Mouse (Mus musculus) kidney, embryonic 14.5 days (tissue): ENCODE results near the gene Prss22. TPM values are rescaled to one million over a fixed set of nuclear protein-coding genes. Genes with fewer than 3 reads are reported as not detected.

Experiments used
- ATAC-seq: fragments of 200-750 bp; cut with Nextera tagmentation; 2 replicates; pipeline ENCODE4 v1.8.0; 2017; ENCODE audit warnings: moderate number of reproducible peaks, mild to moderate bottlenecking, moderate TSS enrichment, moderate library complexity; ENCODE audit not compliant: low FRiP score, low TSS enrichment
- H3K27ac ChIP-seq: fragments of 300-500 bp; sonication (generic); 2 replicates; pipeline ENCODE4 v1.5.1; 2014; ENCODE audit warnings: low read depth, mild to moderate bottlenecking, low read length, moderate library complexity, mixed read lengths
- H3K27me3 ChIP-seq: fragments of 300-500 bp; sonication (generic); 2 replicates; pipeline ENCODE4 v1.6.1; 2014; ENCODE audit warnings: mild to moderate bottlenecking, low read length; ENCODE audit not compliant: control insufficient read depth, insufficient read depth
- H3K36me3 ChIP-seq: fragments of 300-500 bp; sonication (generic); 2 replicates; pipeline ENCODE4 v1.6.1; 2014; ENCODE audit warnings: low read length, mixed read lengths; ENCODE audit not compliant: control insufficient read depth, insufficient read depth
- H3K4me1 ChIP-seq: fragments of 300-500 bp; sonication (generic); 2 replicates; pipeline ENCODE4 v1.6.1; 2014; ENCODE audit warnings: low read length, mixed read lengths; ENCODE audit not compliant: control insufficient read depth, insufficient read depth
- H3K4me2 ChIP-seq: fragments of 300-500 bp; sonication (generic); replicated peaks from 2 replicates; pipeline ENCODE4 v1.6.1; 2014; ENCODE audit warnings: low read depth, mild to moderate bottlenecking, low read length
- H3K4me3 ChIP-seq: fragments of 300-500 bp; sonication (generic); 2 replicates; pipeline ENCODE4 v1.5.1; 2014; ENCODE audit warnings: mild to moderate bottlenecking, low read length
- H3K9ac ChIP-seq: fragments of 300-500 bp; sonication (generic); 2 replicates; pipeline ENCODE4 v1.6.1; 2014; ENCODE audit warnings: low read depth, mild to moderate bottlenecking, low read length, moderate library complexity
- H3K9me3 ChIP-seq: fragments of 300-500 bp; sonication (generic); 2 replicates; pipeline ENCODE4 v1.6.1; 2016; ENCODE audit warnings: low read length; ENCODE audit not compliant: control insufficient read depth
- whole genome bisulfite sequencing: fragments of 180-500 bp; shearing (Covaris S2); extraction: QIAGEN DNeasy Blood & Tissue Kit; methylation state at CpG from one replicate; pipeline ENCODE4 v1.1.7; 2014; 5-methylcytosine and 5-hydroxymethylcytosine counted together
- polyA plus RNA-seq: library from polyadenylated mRNA; unstranded; fragments of >200 nt; fragmentation: Nextera tagmentation; extraction: Ambion mirVana; gene quantifications from 2 replicates; pipeline ENCODE4 v1.2.1, GENCODE M21; 2014

Prss22 gene
- polyA plus RNA-seq, 1 experiment from 2014 or later = 0.91 TPM

DNA sequence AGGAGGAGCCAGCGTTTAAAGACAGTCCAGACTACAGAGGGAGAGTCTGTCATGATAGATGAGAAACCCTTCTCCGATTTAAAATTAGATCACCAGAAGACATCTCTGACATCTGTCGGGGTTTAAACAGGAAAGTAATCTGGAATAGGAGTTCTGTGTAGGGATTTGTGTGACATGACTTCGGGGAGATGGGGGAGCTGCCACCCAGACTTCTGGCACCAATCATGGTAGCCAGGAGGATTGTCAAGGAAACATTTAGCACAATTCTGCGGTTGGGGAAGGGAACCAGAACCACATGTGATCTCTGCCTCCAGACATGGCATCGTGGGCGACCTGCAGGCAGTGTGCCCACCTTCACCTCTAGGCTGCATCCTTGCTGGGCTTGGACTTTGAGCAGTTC is 31.6 kb upstream of the Prss22 start:
- Histone ChIP-seq H3K4me3 (no peak overlapping the region), H3K36me3 (no peaks in the 10 kb centered on the region), H3K27ac (no peak overlapping the region), H3K27me3 (no peaks in the 10 kb centered on the region), H3K9ac (no peak overlapping the region), H3K4me1 (no peaks in the 10 kb centered on the region), H3K9me3 (no peaks in the 10 kb centered on the region), H3K4me2 (no peak overlapping the region)
- WGBS = 82% methylated on average over 7 of the region's 7 CpGs
- ATAC-seq = no peak

DNA sequence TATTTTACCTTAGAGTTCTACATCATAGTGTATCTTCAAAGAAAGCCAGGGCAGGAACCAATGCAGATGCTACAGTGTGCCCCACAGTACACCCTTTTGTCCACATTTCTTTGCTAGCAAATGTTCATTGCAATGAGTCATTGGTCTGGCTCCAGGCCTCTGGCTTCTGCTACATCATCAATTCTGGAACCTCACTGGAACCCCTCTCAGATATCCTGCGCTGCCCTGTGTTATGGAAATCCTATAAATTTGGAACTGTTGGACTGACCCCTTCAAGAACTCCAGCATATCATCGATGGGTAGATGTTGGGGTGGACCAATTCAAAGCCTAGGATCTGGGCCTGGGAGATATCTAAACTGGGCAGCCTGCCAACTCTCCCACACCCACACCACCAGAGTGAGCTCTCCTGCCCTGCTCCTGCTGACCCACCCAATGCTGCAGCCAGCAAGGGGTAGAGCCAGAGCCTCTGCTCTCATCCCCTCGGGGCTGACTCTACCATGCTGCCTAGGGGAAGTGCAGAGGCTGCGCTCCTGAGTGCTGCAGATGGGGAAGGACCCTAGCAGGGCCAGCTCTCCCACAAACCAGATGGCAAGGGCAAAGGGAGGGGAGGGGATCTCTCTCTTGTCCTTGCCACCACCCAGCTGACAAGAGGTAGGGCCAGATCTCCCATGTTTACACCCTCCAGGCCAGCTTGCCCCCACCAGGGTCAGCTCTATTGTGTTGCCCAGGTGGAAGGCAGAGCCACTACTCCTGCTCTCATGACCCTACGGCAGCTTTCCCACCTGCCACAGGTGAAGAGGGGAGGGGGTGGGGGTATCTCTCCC is 23.7 kb upstream of the Prss22 start:
- Histone ChIP-seq H3K9ac (no peak overlapping the region), H3K4me3 (no peak overlapping the region), H3K4me1 (no peaks in the 10 kb centered on the region), H3K36me3 (no peaks in the 10 kb centered on the region), H3K27me3 (no peaks in the 10 kb centered on the region), H3K9me3 (no peaks in the 10 kb centered on the region), H3K4me2 (no peak overlapping the region), H3K27ac (no peak overlapping the region)
- WGBS = 66% methylated on average over 5 of the region's 5 CpGs
- no peak for ATAC-seq

DNA sequence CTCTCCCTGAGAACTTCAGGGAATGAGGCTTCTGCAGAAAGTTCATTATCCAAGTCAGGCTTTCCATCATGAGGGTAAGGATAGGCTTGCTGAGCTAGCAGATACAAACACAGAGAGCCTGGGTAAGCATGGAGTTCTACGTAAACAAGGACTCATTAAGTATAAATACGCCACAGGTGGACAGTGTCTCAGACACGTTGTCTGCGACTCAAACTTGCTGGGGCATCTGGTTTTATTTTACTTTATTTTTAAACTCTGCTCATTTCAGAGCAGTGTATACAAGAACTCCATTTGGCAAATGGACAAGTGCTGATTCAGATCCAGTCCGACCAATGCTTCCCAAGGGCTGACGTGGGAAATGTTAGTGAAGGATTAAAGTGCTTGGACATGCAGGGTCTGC is 22.8 kb upstream of the Prss22 start:
- Histone ChIP-seq H3K27ac (no peak overlapping the region), H3K4me1 (no peaks in the 10 kb centered on the region), H3K9ac (no peak overlapping the region), H3K4me3 (no peak overlapping the region), H3K9me3 (no peaks in the 10 kb centered on the region), H3K27me3 (no peaks in the 10 kb centered on the region), H3K36me3 (no peaks in the 10 kb centered on the region), H3K4me2 (no peak overlapping the region)
- ATAC-seq = no peak
- 81% methylated on average over 6 of the region's 6 CpGs for WGBS

DNA sequence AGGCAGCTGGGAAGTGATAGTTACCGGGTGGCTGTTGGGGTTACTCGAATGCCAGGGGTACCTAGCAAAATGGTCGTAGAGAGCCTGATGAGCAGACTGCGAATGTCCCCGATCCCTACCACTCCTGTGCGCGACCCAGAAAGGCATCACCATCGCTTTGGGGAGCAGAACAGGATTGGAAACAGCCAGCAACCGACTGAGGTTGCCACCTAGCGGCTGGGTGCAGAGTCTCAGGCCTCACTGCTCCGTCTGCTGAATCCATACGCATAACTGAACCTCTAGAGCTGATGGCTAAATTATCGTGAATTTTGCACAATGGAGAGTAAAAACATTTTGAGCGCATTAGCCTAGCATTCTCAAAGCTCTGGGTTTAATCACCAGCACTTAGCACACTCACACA is 17.8 kb upstream of the Prss22 start:
- WGBS = 30% methylated on average over 14 of the region's 14 CpGs
- no peak overlapping the region for H3K9ac ChIP-seq
- no peaks in the 10 kb centered on the region for H3K4me1 ChIP-seq
- no peak for ATAC-seq
- no peak overlapping the region for H3K4me2 ChIP-seq
- no peaks in the 10 kb centered on the region for H3K27me3 ChIP-seq
- H3K36me3 ChIP-seq = no peaks in the 10 kb centered on the region
- no peak overlapping the region for H3K27ac ChIP-seq
- no peaks in the 10 kb centered on the region for H3K9me3 ChIP-seq
- H3K4me3 ChIP-seq = no peak overlapping the region

DNA sequence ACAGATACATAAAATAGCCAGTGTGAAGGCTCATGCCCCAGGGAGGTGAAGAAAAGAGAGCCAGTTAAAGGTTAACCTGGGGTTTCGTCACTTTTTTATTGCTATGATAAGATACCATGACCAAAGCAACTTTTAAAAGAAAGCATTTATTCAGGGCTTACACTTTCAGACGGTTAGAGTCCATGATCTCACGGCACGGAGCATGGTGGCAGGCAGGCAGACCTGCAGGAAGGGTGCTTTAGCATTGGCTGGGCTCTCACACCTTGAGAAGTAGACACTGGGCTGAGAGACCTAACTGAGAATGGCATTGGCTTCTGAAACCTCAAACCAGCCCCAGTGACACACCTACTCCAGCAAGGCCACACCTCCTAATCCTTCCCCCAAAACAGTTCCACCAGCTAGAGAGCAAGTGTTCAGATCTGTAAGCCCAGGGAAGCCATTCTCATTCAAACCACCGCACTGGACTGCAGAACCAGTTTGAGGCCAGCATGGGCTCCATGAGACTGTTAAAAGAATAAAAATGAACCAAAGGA is 16.6 kb upstream of the Prss22 start:
- H3K27ac ChIP-seq = no peak overlapping the region
- H3K4me2 ChIP-seq = no peak overlapping the region
- H3K4me3 ChIP-seq = no peak overlapping the region
- H3K4me1 ChIP-seq = no peaks in the 10 kb centered on the region
- no peaks in the 10 kb centered on the region for H3K27me3 ChIP-seq
- no peaks in the 10 kb centered on the region for H3K9me3 ChIP-seq
- no peaks in the 10 kb centered on the region for H3K36me3 ChIP-seq
- H3K9ac ChIP-seq = no peak overlapping the region
- WGBS = 89% methylated on average over 5 of the region's 5 CpGs
- no peak for ATAC-seq

DNA sequence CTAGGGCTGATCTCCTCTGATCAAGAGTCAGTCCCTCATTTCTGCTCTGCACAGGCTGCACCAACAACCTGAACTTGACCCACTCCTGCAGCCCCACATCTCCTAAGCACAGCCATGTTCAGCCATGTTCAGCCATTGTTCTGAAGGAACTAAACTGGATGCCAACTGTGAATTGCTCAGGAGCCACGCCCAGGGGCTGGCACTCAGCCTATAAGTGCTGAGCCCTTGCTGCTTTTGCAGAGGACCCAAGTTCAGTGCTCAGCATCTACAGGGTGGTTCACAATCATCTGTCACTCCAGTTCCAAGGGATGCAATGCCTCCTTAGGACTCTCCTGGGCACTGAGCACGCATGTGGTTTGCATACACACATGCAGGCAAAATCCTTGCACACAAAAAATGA is 15.0 kb upstream of the Prss22 start:
- no peak for ATAC-seq
- WGBS = 73% methylated on average over 2 of the region's 2 CpGs
- Histone ChIP-seq H3K9me3 (no peaks in the 10 kb centered on the region), H3K4me1 (no peaks in the 10 kb centered on the region), H3K36me3 (no peaks in the 10 kb centered on the region), H3K4me3 (no peak overlapping the region), H3K4me2 (no peak overlapping the region), H3K9ac (no peak overlapping the region), H3K27me3 (no peaks in the 10 kb centered on the region), H3K27ac (no peak overlapping the region)

DNA sequence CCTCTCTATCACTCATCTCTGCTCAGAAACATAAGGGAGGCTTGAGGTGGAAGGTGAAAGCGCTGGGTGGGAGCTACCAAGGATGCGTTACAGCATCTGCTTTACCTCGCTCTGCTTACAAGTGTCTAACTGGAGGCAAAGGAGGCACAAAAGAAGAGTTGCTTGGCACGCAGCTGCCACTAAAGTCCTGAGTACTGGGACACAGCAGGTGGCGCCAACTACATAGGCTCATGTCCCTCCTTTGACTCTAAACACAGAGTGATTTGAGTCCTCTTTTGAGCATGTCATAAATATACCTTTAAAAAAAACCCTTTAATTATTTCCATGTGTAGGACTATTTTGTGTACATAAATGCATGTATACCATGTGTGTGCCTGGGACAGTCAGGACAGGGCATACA is 11.7 kb upstream of the Prss22 start:
- Histone ChIP-seq H3K27ac (no peak overlapping the region), H3K27me3 (no peaks in the 10 kb centered on the region), H3K4me3 (no peak overlapping the region), H3K4me1 (no peaks in the 10 kb centered on the region), H3K4me2 (no peak overlapping the region), H3K9ac (no peak overlapping the region), H3K9me3 (no peaks in the 10 kb centered on the region), H3K36me3 (no peaks in the 10 kb centered on the region)
- 53% methylated on average over 5 of the region's 5 CpGs for WGBS
- ATAC-seq = no peak

DNA sequence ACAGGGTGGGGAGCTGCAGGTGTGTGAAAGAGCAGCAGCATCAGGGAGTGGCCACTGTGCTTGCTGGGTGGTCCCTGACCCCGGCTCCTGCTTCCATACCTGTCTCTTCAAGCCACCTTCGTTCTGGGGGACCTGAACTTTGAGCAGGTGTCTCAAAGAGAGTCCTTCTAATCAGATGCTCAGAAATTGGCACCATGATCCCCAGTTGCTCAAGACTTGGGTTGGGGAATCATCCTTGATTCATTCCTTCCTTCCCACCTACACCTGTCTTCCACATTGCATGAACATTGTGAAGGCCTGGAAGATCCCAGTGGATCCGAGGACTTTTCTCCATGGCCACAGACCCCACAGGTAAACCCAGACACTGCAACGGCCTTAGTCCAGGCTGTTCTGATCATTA is 10.2 kb upstream of the Prss22 start:
- 73% methylated on average over 4 of the region's 4 CpGs for WGBS
- H3K27me3 ChIP-seq = no peaks in the 10 kb centered on the region
- no peak overlapping the region for H3K4me2 ChIP-seq
- no peaks in the 10 kb centered on the region for H3K36me3 ChIP-seq
- no peaks in the 10 kb centered on the region for H3K9me3 ChIP-seq
- H3K27ac ChIP-seq = no peak overlapping the region
- H3K9ac ChIP-seq = no peak overlapping the region
- no peaks in the 10 kb centered on the region for H3K4me1 ChIP-seq
- no peak for ATAC-seq
- H3K4me3 ChIP-seq = no peak overlapping the region

DNA sequence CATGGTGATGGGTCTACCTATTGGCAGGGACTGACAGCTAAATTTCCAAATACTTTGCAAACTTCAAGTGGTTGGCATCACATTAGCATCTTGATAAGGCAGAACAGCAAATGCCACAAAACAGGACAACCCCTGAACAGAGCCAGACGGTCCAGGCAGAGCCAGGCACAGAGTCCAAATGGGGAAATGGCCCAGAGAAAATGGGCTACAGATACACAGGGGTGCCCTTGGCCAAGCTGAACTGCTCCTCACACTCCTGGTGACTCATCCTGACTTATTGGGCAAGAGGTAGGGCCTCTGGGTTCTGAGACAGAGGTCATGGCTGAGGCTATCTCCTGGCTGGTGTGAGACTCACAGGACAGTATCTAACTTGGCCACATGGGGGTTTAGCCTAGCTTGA is 9.5 kb upstream of the Prss22 start:
- Histone ChIP-seq H3K9me3 (no peaks in the 10 kb centered on the region), H3K9ac (no peak overlapping the region), H3K27me3 (no peaks in the 10 kb centered on the region), H3K4me3 (no peak overlapping the region), H3K4me2 (no peak overlapping the region), H3K36me3 (no peaks in the 10 kb centered on the region), H3K27ac (no peak overlapping the region), H3K4me1 (no peaks in the 10 kb centered on the region)
- WGBS = 74% methylated on average over 1 of the region's 1 CpGs
- ATAC-seq = no peak
